Mouse (Mus musculus): Measurements from ENCODE around the gene Bpifb3.

DNA sequence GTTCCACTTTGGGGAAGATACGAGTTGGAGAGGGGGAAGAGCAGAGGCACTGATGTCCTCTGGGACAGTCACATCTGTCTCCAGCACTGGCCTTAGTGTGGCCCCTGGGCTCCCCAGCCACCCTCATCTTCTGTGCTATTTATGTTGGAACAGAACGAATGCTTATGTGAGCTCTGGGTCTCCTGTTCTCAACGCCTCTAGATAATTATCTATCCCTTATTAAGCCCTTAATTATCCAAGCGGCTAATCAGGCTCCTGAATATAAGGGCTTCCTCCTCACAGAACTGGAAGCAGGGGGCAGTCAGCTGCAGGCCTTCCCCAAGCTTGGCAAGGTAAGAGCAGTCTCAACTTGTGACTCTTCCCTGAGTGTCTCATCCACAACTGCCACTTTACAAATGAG lies 17.9 kb upstream of the Bpifb3 start, which contains the start of gene Bpifb6:
- TF ChIP-seq CTCF (conservative IDR thresholded peaks at IDR 0.05; ENCODE audit: low read length) (no peak), NANOG (IDR thresholded peaks at IDR 0.05; ENCODE audit: borderline replicate concordance, low read length) (no peak), POU5F1 (IDR thresholded peaks at IDR 0.05; ENCODE audit: borderline replicate concordance, low read length) (no peak)

All from E14TG2a.4 (cell line).